Mouse (Mus musculus): ENCODE results near the gene Gm29609.

- TF ChIP-seq POLR2A (IDR thresholded peaks at IDR 0.05; ENCODE audit: insufficient read depth, low read depth, low read length) (no peak), CTCF (IDR thresholded peaks at IDR 0.05; ENCODE audit: insufficient read depth, low read depth, low read length) (no peak)
These were observed 71.7 kb downstream of the Gm29609 start, which contains the start of gene Slc30a3 for GRCm38 (mm10) chr5:31108000-31108490.
